Mouse (Mus musculus) lung, postnatal 0 days (tissue): ENCODE measurements around the gene 9430097D07Rik.

Experiments used
- CTCF ChIP-seq: IDR thresholded peaks from 2 replicates; pipeline ENCODE4 v1.5.1; 2016; ENCODE audit warnings: antibody characterized with exemption, mild to moderate bottlenecking
- EP300 ChIP-seq: IDR thresholded peaks from 2 replicates; pipeline ENCODE4 v1.6.1; 2016; ENCODE audit warnings: antibody characterized with exemption, mild to moderate bottlenecking, control low read depth

- TF ChIP-seq CTCF = no peak
- TF ChIP-seq EP300 = no peak
Observed at GRCm38 (mm10) chr2:32535501-32535991, 39.9 kb downstream of the 9430097D07Rik start.
